Mouse (Mus musculus) layer of hippocampus, postnatal 36 days (tissue): ENCODE data around the gene Perp. TPM values are rescaled to one million over a fixed set of nuclear protein-coding genes. Genes with fewer than 3 reads are reported as not detected.

ENCODE experiments used
- DNase-seq, 2 experiments: peaks; one replicate each; pipeline ENCODE4 v3.0.0; 2022
- total RNA-seq, 2 experiments: library from RNA; stranded (reverse); gene quantifications; 2 replicates each; pipeline ENCODE4 v1.2.3; 2021

Perp gene
- total RNA-seq, result 1 to 10 TPM; 2.1 to 4.5 TPM

DNA sequence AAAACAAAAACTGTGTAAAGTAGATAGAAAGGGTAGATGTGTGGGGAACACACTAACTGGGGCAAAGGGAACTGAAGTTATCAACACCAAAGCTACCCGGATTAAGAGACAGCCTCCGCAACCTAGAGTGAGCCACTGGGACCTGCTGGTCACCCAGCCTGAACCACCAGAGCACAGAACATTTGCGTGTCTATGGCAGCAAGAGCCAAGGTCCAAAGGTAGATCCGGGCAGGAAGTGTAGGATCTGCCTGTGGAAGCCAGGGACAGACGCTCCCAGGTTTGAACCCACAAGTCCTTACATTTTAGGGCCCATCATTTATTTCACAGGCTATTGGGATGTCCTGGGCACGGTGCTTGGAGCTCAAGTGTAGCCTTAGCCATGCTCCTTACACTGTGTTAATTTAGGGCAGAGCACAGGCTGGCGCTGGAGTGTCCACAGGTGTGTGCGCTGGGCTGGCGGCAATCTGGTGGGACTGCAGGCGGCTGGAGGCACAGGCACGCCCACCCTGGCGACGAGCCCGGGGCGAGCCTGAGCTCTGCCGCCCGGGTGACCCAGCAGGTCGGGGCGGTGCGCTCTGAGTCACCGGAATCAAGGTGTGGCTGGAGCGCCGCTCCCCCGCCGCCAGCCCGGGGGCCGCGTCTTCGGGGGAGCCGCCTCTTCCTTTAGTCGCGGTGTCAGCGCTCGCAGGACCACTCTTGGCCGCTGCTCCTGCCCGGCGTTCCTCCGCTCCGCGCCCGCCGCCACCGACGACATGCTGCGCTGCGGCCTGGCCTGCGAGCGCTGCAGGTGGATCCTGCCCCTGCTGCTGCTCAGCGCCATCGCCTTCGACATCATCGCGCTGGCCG, at the start of gene Perp:
Perp (plus strand) TSS at position 580 of the 846 bp plus-strand sequence.
- peak in 1 of 2 experiments; percentile 7 for DNase-seq

DNA sequence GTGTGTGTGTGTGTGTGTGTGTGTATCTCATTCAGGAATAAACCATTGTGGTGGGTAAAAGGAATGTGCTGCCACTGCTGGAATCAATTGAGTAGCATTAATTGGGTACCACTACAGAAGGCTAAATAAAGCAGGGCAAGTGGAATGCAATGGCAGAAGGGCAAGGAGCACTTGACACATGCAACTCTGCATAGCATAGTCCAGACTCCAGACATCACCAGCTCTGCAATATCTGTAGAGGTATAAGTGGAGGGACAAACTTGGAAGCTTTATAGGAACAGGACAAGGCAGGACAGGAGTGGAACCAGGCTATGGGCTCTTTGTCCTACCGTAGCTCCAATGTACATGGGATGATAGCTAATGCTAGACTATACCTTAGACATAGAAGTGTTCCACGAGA, 33.1 kb upstream of the Perp start:
- DNase-seq, result no peak

DNA sequence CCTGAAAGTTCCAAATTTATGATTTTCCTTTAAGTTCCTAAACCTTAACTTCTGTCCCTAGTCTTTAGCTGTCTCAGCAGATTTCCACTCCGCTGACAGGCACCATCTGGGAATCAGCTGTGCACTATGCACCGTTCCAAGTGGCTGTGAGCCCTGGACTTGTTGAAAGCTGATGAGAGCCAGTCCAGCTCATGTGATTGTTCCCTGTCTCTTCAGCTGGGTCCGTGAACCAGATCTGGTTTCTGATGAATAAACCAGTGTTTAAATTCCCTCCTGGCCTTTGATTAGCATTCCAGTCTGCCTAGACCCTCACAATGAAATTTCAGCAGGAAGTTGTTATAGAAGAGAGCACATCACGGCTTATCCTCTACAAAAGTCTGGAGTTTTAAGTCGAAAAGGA, 28.3 kb upstream of the Perp start:
- peak; percentile 6 for DNase-seq

DNA sequence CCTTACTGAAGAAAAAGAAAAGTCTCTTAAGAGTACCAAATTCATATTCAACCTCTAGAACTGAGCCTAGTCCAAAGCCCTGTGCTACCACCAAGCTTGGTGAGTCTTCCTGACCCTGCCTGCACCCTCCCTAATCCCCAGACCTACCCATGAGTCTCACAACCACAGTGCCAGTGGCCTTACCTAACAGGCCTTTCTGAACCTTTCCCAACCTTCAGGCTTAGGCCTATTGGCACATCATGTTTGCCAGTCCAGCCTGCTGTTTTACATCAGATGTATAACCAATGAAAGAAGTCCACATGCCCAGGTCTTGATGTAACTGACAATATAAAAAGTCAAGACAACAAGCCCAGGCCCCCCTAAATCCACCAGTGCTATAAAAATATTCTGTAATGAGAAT, 19.7 kb upstream of the Perp start:
- DNase-seq, result no peak

DNA sequence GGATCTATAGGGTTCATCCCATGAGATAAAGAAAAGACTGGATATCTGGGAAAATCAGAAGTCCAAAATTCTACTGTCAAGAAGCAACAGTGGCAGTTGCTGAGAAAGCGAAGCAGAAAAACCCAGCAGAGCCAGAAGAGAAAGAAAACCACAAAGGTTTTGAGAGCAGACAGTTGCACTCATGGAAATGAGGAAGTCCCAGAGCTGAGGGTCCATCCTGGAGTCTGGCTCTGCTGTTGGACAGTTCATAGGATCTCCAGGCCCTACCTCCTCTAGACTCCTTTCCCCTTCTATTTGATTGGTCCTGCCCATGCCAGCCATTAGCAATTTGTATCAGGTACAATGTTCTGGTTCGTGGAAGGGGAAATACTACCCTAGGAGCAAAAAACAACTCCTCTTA, 18.7 kb upstream of the Perp start:
- DNase-seq, result no peak

DNA sequence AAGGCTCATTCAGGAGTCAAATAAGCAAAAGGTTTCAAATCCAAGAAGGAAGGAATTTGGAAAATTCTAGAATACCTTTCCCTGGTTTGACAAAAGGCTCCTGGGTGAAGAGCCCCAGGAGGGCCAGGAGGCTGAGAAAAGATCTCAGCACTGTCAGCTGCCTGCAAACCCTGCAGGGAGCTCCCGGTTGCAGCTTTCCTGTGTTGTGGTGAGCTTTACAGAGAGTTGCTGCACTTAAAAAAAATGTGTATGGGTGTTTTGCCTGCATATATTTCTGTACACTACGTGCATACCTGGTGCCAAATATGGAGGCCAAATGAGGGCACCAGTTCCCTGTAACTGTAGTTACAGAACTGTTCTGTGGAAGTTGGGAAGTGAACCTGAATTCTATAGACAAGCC, 16.9 kb upstream of the Perp start:
- DNase-seq, result no peak

DNA sequence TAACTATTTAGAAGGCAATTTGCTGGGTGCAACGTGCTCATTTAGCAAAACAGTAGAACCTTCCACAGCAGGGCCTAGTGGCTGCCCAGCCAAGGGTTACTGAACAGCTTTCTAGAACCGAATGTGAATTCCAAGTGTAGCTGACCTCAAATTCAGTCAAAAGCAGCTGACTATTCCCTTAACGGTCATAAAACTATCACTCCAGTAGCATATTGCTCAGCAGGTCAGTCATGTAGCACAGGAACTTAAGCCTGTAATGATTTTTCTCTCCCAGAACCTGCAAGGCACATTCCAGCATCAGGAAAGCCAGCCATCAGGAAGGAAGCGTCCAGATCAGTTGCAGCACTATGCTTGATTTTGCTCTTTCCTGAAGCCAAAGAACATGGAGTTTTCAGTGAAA, 14.5 kb upstream of the Perp start:
- DNase-seq, result no peak

DNA sequence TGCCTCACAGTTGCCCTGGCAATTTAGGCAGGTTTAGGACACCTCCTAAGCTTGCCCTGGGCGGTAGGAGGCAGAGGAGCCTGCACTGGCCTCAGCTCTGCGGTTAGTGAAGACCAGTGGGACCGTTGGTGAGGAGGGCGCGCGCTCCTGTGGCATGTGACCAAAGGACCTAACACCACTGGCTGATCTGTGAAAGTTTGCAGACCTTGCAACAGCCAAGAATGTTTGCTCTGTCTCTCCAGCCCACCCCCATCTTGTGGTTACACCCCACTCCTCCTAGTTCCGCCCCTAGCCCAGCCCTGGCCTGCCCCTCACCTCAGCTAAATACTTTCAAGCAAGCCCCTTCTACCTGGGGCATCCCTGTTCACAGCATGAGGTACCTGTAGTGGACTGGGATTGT, 13.0 kb upstream of the Perp start:
- DNase-seq, result no peak

DNA sequence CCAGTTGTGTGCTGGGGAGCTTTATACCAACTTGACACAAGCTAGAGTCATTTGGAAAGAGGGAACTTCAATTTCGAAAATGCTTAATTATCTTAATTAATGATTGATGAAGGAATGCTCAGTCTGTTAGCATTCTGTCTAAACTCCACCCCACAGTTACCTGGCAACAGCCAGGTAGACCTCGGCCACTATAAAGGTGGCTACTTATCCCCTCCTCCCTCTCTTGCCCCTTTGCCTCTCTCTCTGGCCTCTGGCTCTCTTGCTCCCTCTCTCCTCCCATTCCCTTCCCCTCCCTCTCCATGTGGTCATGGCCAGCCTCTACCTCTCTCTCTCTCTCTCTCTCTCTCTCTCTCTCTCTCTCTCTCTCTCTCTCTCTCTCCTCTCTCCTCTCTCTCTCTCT, 10.4 kb upstream of the Perp start:
- no peak for DNase-seq

DNA sequence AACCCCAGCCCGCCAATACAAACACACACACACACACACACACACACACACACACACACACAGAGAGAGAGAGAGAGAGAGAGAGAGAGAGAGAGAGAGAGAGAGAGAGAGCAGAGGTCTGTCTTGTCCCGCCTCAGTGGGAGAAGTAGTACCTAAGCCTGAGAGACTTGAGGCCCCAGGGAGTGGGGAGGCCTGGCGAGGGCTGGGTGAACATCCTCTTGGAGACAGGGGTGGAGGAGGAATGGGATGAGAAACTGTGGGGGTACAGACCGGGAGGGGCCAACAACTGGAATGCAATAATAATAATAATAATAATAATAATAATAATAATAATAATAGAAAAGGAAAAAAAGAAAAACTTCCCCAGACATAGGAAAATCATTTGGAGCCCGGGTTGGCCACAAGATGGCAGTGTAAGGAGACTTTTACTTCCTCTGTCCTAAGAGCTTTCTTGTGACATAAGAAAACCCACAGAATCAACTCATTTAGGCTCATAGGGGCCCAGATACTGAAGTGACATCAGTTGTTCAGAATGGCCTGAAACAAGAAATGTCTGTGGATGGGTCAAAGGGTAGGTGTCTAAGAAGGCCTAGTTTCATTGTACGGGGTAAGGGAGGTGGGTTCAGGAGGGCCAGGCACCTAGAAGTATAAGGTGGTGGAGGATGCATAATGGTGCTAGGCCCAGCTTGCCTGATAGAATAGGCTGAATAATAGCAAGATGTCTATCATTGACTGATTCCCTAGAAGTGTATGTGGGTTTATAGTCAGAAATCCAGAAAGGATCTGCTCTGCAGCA, 8.9 kb upstream of the Perp start:
- DNase-seq, result no peak

DNA sequence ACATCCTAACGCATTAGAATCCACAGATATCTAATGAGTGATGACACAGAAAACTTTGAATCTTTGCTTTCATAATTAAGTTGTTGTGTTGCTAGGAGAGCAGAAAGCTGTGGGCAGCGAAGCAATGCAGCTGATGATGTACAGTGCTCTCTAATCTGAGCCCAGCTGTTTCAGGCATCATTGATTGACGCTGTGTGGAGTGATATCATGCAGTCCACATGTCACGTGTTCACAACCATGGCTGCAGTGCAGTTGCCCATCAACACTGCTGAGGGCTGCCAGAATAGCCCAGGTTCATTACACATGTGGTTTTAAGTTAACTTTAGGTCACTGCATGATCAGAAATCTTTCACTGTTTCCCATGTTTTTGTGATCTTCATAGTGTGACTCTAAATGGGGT, 5.3 kb upstream of the Perp start:
- DNase-seq, result no peak

DNA sequence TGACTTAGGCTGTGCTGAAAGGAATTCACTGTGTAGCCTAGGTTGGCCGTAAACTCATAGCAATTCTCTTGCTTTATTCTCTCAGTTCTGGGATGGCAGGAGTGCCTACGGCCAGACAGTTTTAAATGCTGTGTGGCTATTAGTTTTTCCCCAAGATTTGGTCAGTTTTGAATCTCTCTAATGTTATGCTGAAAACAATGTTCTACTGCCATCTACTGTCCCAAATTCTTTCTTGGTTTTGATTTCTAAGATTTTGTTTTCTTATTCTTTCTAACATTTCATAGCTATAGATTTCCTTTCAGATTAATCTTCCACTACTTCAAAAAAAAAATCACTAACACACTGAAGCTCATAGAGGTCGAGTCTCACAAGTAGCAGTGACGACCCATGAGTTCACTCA, 4.1 kb upstream of the Perp start:
- no peak for DNase-seq

DNA sequence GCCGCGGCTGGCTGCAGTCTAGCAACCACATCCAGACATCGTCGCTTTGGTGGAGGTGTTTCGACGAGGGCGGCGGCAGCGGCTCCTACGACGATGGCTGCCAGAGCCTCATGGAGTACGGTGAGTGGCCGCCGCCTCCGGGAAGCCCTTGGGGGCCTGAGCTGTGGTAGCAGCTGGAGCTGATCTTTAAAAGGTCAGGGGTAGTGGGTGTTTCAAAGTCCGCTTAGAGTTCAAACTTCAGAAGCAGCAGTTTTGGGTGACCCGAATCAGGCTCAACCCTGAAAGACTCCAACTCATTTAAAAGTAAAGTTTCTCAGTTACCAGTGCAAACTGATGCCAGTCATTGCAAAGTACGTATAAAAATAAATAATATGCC, 455 bp downstream of the Perp start:
- DNase-seq, result no peak

DNA sequence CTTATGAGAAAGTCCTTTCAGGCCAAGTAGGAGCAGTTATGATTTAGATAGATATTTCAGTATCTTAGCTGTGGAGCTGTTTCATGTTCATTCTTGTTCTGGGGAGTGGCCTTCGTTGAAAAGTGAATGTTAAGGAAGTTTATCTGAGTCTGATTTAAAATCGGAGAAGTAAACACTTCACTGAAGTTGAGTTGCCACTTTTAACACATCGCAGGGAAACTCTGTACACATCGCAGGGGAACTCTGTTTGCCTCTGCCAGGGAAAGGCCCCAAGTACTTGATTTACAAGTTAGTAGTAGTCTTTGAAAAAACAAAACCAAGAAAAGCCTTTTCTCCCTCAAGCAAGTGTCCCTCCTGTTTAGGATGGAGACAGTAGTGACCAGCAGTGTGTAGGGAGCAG, 891 bp downstream of the Perp start:
- no peak for DNase-seq

DNA sequence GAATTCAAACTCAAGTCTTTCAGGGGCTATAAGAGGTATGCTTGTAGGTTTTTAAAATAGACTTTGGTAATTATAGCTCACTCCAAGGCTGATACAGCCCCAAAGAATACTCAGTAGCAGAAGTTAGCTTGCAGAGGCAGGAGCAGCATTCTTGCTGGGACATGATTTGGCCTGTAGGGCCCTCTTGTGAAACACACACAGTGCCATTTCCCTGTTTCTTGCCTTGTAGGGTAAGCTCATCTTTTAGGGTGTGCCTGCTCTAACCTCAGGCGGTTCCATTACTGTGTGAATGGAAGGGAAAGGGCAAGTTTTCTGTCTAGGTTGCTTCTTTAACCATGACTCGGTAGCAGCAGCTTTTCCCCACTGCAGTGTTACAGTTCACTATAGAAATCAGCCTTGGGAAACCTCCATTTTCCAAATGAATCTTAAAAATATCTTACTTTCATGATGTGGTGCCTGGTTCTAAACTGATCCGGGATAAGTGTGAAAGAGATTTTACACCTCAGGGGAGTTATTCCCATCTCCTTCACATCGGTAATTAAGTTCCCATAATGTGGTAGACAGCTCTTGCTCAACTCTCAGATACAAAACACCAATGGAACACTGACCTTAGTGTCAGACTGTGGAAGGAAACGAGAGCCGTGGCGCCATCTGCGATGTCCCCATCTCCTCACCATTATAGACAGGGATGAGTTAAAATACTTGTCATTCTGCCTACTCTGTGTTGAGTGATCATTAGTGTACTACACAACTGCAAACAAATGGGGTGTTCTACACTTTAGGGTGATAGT, 1.8 kb downstream of the Perp start:
- no peak for DNase-seq

DNA sequence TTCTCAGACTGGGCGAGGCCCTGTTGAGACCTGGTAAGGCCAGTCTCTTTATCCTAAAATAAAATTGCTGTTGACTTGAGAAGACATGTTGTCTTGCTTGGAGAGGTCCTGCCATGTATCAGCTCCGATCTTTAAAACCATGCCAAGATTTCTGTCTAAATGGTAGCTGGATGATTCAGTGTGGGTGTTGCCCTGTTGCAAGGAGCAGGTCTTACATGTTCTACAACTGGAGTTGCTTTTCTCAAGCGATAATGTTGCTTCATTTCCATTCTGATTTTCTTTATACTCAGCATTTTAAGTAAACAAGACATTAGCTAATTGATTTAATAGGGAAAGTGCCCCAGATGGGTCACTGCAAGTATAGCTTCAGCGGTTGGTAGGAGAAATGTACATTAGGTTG, 5.4 kb downstream of the Perp start:
- no peak for DNase-seq

DNA sequence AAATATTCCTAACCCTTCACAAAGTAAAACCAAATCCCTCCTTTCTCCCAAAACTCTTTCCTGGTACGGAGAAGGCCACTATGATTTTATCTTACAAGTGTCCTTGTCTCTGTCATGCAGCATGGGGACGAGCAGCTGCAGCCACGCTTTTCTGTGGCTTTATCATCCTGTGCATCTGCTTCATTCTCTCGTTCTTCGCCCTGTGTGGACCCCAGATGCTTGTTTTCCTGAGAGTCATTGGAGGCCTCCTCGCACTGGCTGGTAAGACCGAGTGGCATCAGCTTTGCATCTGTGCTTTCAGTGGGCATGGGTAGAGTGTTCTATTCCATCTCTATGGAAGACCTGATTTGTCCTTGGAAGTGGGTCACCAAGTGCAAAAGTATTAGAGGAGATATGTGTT, 8.6 kb downstream of the Perp start:
- DNase-seq, result no peak

DNA sequence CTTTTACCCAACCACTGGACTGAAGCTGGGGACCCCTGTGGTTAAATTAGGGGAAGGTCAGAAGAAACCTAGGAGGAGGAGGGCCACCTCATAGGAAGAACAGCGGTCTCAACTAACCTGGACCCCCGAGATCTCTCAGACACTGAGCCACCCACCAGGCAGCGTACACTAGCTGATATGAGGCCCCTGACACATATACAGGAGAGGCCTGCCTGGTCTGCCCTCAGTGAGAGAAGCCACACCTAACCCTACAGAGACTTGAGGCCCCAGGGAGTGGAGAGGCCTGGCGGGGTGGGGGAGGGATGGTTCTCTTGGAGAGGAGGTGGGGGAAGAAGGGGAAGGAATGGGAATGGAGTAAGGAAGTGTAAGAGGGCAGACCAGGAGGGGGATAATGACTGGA, 12.4 kb downstream of the Perp start:
- no peak for DNase-seq

DNA sequence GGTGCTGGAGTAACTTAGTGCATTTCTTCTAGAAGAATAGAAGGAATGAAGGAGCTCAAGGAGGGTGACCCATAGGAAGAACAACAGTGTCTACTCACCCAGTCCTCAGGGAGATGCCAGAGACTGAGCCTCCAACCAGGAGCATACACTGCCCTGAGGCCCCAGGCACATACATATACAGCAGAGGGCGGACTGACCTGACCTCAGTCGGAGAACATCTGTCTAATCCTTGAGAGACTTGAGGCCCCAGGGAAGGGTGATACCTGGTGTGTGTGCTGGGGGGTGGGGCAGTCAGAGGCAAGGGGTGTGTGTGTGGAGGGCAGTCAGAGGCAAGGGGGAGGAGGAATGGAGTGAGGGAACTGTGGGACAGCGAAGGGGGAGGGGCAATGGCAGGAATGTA, 14.8 kb downstream of the Perp start:
- no peak for DNase-seq

DNA sequence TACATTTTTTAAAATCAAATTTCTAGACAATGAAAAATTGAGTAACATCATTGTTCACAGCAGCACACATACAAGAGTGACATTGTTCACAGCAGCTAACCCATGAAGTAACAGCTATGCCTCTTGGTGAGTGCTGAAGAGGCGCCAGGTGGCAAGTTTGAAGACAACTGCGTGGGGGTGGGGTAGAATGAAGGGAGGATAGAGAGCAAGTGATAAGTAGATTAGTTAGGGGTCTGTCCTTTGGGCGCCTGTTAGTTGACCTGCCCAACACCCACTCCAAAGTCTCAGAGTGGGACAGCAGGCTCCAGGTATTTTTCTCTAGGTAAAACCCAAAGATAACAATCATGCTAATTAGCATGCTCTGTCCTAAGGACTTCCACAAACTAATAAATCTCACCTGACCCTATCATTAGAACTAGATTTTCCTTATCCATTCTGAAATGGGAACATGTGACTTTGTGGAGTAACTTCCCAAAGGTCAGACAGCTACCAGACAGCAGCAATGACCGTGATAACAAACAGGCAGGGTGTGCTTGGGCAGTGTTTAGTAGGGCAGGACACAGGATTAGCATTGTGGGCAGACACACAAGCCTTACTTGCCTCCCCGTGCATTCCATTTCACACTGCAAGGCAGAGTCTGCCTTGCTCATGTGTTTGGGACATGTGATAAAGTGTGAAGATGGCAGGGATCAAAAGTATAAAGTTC, 15.5 kb downstream of the Perp start:
- no peak for DNase-seq

DNA sequence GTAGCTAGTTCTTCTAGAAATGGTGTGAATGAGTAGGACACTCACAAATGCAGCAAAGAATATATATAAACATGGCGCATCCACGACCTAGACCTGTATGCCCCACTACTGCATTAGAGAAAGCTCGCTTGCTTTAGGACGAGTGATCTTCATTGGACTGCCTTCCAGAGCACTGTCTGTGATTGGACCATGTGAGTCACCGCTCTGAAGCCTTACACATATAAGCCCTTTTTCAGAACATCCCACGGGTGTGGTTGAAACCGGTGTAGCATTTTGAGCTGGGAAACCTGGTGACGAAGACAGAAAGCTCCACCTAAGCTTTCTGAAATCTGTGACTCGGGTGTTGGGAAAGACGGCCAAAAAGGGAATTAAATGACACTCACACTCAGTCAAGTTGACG, 16.0 kb downstream of the Perp start:
- no peak for DNase-seq

DNA sequence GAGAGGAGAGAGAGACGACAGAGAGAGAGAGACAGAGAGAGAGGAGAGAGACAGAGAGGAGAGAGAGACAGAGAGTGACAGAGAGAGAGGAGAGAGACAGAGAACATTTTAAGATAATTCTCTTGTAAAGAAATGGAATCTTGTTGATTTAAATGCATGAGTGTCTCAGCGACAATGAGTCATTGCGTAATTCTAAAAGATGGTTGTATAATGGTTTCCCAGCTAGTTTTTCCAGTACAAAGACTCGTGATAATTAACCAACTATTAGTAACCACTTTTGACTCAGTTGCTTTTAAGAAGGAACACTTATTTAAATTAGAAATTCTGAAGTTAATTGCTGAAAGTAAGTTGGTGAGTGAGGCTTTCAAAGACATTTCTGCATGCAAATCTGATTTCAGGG, 16.6 kb downstream of the Perp start:
- DNase-seq, result no peak

DNA sequence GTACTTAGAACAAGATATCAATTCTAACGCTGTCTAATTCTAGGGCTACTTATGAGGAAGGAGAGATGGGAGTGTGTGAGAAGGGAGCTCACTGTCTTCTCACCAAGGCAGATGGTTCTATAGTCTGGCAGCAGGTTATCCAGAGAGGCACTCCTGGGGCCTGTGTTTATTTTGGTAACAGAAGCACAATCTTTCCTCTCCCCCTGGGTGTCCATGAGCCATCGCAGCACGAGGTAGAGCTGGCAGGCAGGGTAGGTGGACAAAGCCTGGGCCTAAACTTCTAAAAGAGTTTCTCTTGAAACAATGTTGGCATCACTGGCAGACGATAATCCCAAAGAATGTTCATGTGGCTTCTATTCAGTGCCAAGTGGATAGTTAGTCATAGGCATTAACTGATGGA, 18.5 kb downstream of the Perp start:
- DNase-seq, result no peak
